Mouse (Mus musculus): ENCODE measurements around the gene Lgals4. TPM values are rescaled to one million over a fixed set of nuclear protein-coding genes. Genes with fewer than 3 reads are reported as not detected.

Lgals4 gene
- polyA plus RNA-seq, 1 experiment from 2014 or later: 8.2 TPM

DNA sequence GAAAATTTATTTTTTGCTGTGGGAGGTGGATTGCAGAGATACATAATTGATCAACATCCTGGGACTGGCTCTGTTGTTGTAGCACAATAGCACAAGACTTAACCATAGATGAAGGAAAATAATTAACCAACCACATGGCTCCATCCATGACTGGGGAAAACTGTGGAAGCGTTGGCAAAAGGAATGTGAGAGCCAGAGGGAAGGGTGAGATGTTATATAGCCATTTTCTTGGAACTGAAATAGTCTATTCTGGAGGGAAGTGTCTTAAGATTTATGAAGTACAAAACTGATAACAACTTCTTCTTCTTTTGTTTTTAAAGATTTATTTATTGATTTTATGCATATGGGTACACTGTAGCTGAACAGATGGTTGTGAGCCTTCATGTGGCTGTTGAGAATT lies 13.6 kb downstream of the Lgals4 start:
- Histone ChIP-seq H3K9me3 (replicated peaks) (no peaks in the 10 kb centered on the region), H3K9ac (no peak overlapping the region), H3K4me2 (no peak overlapping the region), H3K4me1 (replicated peaks) (peaks cover 3% of the 10 kb centered on the region; the same call in 1 of the 2 replicates), H3K27ac (no peak overlapping the region), H3K4me3 (no peak overlapping the region), H3K36me3 (no peaks in the 10 kb centered on the region), H3K27me3 (no peaks in the 10 kb centered on the region)
- ATAC-seq (replicated peaks; ENCODE audit: insufficient number of reproducible peaks, insufficient read depth, low FRiP score, low read depth): no peak
- WGBS: 80% methylated on average over 1 of the region's 1 CpGs

DNA sequence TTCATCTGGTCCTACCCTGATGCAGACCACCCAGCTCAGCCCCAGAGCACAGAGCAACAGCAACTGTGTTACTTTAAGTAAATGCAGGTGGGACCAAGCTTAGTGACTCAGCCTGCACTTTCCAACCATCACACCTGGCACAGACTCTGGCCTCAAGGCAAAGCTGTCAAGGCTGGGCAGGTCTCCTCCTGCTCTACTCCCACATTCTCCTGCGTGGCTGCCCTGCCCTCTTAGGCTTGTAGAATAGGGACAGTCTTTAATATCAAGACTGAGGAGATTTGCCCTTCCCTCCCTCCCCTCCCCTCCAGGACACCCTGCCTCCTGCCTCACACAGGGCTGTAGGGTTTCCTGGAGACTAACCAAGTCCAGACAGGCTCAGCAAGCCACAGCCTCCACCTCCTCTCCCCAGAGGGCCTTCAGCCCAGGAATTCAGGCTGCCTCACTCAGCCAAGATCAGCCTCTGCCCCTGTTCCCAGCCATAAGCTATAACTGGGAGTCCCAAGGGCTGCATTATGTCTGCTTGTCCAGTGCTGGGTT lies 16.1 kb downstream of the Lgals4 start:
- no peak overlapping the region for H3K4me3 ChIP-seq
- no peak overlapping the region for H3K4me2 ChIP-seq
- 28% methylated on average over 1 of the region's 1 CpGs for WGBS
- no peak overlapping the region for H3K9ac ChIP-seq
- H3K4me1 ChIP-seq (replicated peaks): peaks cover 3% of the 10 kb centered on the region; the same call in 1 of the 2 replicates
- H3K27ac ChIP-seq: no peak overlapping the region
- H3K36me3 ChIP-seq: no peaks in the 10 kb centered on the region
- ATAC-seq (replicated peaks; ENCODE audit: insufficient number of reproducible peaks, insufficient read depth, low FRiP score, low read depth): 0 out of 2 replicates have a peak, but pooled peaks have one; percentile 18
- no peaks in the 10 kb centered on the region for H3K9me3 ChIP-seq (replicated peaks)
- H3K27me3 ChIP-seq: no peaks in the 10 kb centered on the region

- no peaks in the 10 kb centered on the region for H3K9me3 ChIP-seq (replicated peaks)
- no peak overlapping the region for H3K4me3 ChIP-seq
- no peak for ATAC-seq (replicated peaks; ENCODE audit: insufficient number of reproducible peaks, insufficient read depth, low FRiP score, low read depth)
- WGBS: 74% methylated on average over 4 of the region's 4 CpGs
- H3K9ac ChIP-seq: no peak overlapping the region
- H3K27ac ChIP-seq: no peak overlapping the region
- peaks cover 3% of the 10 kb centered on the region; the same call in 1 of the 2 replicates for H3K4me1 ChIP-seq (replicated peaks)
- H3K36me3 ChIP-seq: no peaks in the 10 kb centered on the region
- H3K4me2 ChIP-seq: no peak overlapping the region
- H3K27me3 ChIP-seq: no peaks in the 10 kb centered on the region
These were observed 17.0 kb downstream of the Lgals4 start for GRCm38 (mm10) chr7:28850642-28851041.

GRCm38 (mm10) chr7:28859953-28860352 lies 26.3 kb downstream of the Lgals4 start:
- Histone ChIP-seq H3K9me3 (replicated peaks) (no peaks in the 10 kb centered on the region), H3K4me1 (replicated peaks) (peaks cover 12% of the 10 kb centered on the region), H3K9ac (no peak overlapping the region), H3K27ac (no peak overlapping the region), H3K4me2 (no peak overlapping the region), H3K4me3 (no peak overlapping the region), H3K27me3 (no peaks in the 10 kb centered on the region), H3K36me3 (no peaks in the 10 kb centered on the region)
- ATAC-seq (replicated peaks; ENCODE audit: insufficient number of reproducible peaks, insufficient read depth, low FRiP score, low read depth): no peak
- WGBS: 77% methylated on average over 2 of the region's 2 CpGs

DNA sequence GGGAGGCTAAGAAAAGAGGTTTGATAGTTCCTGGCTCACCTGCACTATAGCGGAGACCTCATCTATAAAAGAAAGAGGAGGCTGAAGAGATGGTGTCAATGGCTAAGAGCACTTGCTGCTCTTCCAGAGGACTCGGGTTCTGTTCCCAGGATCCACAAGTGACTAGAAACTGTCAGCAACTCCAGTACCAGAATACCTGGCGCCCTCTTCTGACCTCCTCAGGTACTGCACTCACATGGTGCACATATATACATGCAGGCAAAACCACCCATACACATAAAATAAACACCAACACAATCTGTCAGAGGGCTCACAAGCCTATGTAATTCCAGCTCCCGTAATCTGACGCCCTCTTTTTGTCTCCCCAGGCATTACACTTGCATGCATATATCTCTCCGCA lies 27.2 kb downstream of the Lgals4 start:
- ATAC-seq (replicated peaks; ENCODE audit: insufficient number of reproducible peaks, insufficient read depth, low FRiP score, low read depth): no peak
- Histone ChIP-seq H3K27me3 (no peaks in the 10 kb centered on the region), H3K9me3 (replicated peaks) (no peaks in the 10 kb centered on the region), H3K4me1 (replicated peaks) (peaks cover 18% of the 10 kb centered on the region), H3K36me3 (no peaks in the 10 kb centered on the region), H3K27ac (no peak overlapping the region), H3K9ac (no peak overlapping the region), H3K4me2 (no peak overlapping the region), H3K4me3 (no peak overlapping the region)
- 82% methylated on average over 6 of the region's 6 CpGs for WGBS

DNA sequence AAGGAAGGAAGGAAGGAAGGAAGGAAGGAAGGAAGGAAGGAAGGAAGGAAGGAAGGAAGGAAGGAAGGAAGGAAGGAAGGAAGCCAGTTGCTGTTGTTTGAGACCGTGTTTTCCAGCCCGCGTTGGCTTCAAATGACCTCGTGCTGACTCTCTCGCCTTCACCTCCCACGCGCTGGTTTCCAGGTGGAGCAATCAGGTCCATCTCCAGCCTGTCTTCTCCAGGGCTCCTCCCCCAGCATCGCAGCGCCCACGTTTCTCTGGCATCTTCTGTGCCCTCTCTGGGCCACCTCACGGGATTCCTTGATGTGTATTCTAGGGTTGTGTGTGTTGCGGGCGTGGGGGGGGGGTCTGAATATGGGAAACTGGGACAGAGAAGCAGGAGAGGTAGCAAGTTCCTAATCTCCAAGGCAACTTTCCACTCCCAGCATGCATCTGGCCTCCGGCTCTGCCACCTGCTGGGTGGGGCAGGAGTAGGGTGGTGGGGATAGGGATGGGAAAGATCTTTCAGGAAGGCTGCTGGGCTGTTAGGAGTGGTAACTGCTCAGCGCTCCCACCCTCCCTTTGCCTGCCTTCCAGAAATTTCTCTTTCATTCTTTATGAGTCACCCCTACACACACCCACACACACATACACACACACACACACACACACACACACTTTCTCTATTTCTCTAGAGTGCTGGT lies 29.3 kb downstream of the Lgals4 start:
- H3K9ac ChIP-seq: no peak overlapping the region
- no peaks in the 10 kb centered on the region for H3K36me3 ChIP-seq
- WGBS: 68% methylated on average over 15 of the region's 15 CpGs
- H3K9me3 ChIP-seq (replicated peaks): no peaks in the 10 kb centered on the region
- peaks cover 30% of the 10 kb centered on the region for H3K4me1 ChIP-seq (replicated peaks)
- no peak overlapping the region for H3K4me3 ChIP-seq
- H3K27ac ChIP-seq: no peak overlapping the region
- no peaks in the 10 kb centered on the region for H3K27me3 ChIP-seq
- no peak for ATAC-seq (replicated peaks; ENCODE audit: insufficient number of reproducible peaks, insufficient read depth, low FRiP score, low read depth)
- no peak overlapping the region for H3K4me2 ChIP-seq

- WGBS: 74% methylated on average over 6 of the region's 6 CpGs
- H3K4me1 ChIP-seq (replicated peaks): peaks cover 30% of the 10 kb centered on the region
- H3K9me3 ChIP-seq (replicated peaks): no peaks in the 10 kb centered on the region
- H3K36me3 ChIP-seq: no peaks in the 10 kb centered on the region
- H3K9ac ChIP-seq: no peak within 1 kb of the TSS
- H3K4me3 ChIP-seq: no peak within 1 kb of the TSS
- no peaks in the 10 kb centered on the region for H3K27me3 ChIP-seq
- H3K27ac ChIP-seq: peak within 1 kb of the TSS; percentile 26; the same call in 1 of the 2 replicates
- no peak for ATAC-seq (replicated peaks; ENCODE audit: insufficient number of reproducible peaks, insufficient read depth, low FRiP score, low read depth)
- H3K4me2 ChIP-seq: peak within 1 kb of the TSS; percentile 36
These were observed 29.9 kb downstream of the Lgals4 start, which contains the start of gene Lgals7 for GRCm38 (mm10) chr7:28863540-28863939. Gene Lgals7 (plus strand): TSS chr7:28863853.

- Histone ChIP-seq H3K4me2 (peak overlapping the region; percentile 36), H3K4me3 (no peak overlapping the region), H3K9me3 (replicated peaks) (no peaks in the 10 kb centered on the region), H3K27me3 (no peaks in the 10 kb centered on the region), H3K9ac (no peak overlapping the region), H3K4me1 (replicated peaks) (peaks cover 30% of the 10 kb centered on the region), H3K36me3 (no peaks in the 10 kb centered on the region), H3K27ac (peak overlapping the region; percentile 26; the same call in 1 of the 2 replicates)
- 38% methylated on average over 9 of the region's 9 CpGs for WGBS
- ATAC-seq (replicated peaks; ENCODE audit: insufficient number of reproducible peaks, insufficient read depth, low FRiP score, low read depth): no peak
These were observed 30.7 kb downstream of the Lgals4 start for GRCm38 (mm10) chr7:28864288-28864750.

DNA sequence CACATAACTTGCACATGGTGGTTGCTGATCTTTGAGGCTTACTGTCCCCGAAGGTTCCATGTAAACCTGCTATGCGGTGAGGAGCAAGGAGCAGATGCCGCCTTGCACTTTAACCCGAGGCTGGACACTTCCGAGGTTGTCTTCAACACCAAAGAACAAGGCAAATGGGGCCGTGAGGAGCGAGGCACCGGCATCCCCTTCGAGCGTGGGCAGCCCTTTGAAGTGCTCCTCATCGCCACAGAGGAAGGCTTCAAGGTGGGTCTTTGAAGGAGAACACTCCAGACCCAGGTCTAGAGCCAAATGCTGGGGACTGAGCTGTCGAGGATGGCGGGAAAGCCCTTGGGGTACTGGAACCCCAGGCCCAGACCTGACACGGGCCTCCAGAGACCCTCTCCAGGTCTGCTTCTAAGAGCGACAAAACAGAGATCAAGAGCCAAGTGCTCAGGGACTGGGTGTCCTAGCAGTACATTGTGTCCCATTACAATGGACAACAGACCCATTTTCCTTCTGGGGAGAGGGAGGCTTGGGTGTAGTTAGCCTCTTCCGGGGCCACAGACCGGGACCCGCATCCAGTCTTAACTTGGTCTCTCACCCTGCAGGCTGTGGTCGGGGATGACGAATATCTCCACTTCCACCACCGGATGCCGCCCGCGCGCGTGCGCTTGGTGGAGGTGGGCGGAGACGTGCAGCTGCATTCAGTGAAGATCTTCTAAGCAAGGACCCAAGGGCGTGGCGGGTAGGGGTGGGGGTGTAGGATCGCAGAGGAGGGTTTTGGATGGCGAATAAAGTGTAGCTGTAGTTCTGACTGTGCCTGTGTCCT lies 32.0 kb downstream of the Lgals4 start:
- Histone ChIP-seq H3K27me3 (no peaks in the 10 kb centered on the region), H3K9ac (no peak overlapping the region), H3K4me3 (peak overlapping the region; percentile 29), H3K9me3 (replicated peaks) (no peaks in the 10 kb centered on the region), H3K36me3 (no peaks in the 10 kb centered on the region), H3K27ac (no peak overlapping the region), H3K4me1 (replicated peaks) (peaks cover 30% of the 10 kb centered on the region), H3K4me2 (peak overlapping the region; percentile 58)
- WGBS: 37% methylated on average over 33 of the region's 33 CpGs
- ATAC-seq (replicated peaks; ENCODE audit: insufficient number of reproducible peaks, insufficient read depth, low FRiP score, low read depth): peak; percentile 51

- no peaks in the 10 kb centered on the region for H3K9me3 ChIP-seq (replicated peaks)
- no peaks in the 10 kb centered on the region for H3K27me3 ChIP-seq
- no peak for ATAC-seq (replicated peaks; ENCODE audit: insufficient number of reproducible peaks, insufficient read depth, low FRiP score, low read depth)
- no peaks in the 10 kb centered on the region for H3K36me3 ChIP-seq
- H3K4me3 ChIP-seq: no peak overlapping the region
- WGBS: 89% methylated on average over 28 of the region's 28 CpGs
- peak overlapping the region; percentile 59; the same call in 1 of the 2 replicates for H3K4me2 ChIP-seq
- H3K4me1 ChIP-seq (replicated peaks): peaks cover 30% of the 10 kb centered on the region
- 0 out of 2 replicates have a peak overlapping the region, but pooled peaks have one; percentile 15 for H3K27ac ChIP-seq
- H3K9ac ChIP-seq: no peak overlapping the region
These were observed 33.3 kb downstream of the Lgals4 start for GRCm38 (mm10) chr7:28866769-28867507.
